Mouse (Mus musculus) ES-E14 (cell line): ENCODE data around the gene Nop16.

Experiments
- HCFC1 ChIP-seq: IDR thresholded peaks from 2 replicates; pipeline ENCODE4 v1.6.1; 2012; ENCODE audit warnings: low read length, inconsistent platforms, borderline replicate concordance; ENCODE audit not compliant: insufficient read depth
- MAFK ChIP-seq: IDR thresholded peaks from 2 replicates; pipeline ENCODE4 v1.6.1; 2014; ENCODE audit warnings: mild to moderate bottlenecking, low read depth, low read length, inconsistent platforms; ENCODE audit not compliant: insufficient read depth

DNA sequence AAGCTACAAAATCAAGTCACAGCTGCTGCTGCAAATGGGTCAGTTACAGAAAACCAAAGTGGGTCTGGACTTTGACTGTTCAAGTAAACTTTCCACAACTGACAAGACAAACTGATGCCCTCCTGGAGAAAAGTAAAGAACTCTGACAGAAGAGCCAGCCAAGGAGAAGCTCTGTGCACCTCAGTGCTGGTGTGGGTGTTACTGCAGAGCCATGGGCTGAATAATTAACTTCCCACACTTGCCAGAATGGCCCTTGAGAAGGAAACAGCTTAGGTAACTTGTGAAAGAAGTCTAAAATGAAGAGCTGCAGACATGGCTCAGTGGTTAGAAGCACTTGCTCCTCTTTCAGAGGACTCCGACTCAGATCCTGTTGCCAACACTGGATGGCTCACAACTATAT, 32.2 kb downstream of the Nop16 start:
- TF ChIP-seq MAFK (no peak), HCFC1 (no peak)
